Mouse (Mus musculus): ENCODE measurements at regions not wholly inside any gene's neighbourhood (a gene's known extent, or its start where the extent isn't known, plus 50 kb on each side); places are given as distances from the start of the nearest gene placed in this dataset.
"Not testable (repeated sequence)": the region's sequence is repeated elsewhere in the genome, so short reads cannot be mapped to it uniquely, and the experiment has no call there.

- Histone ChIP-seq H3K4me1 (ENCODE audit: control insufficient read depth, insufficient read depth, low read length) (no peaks in the 10 kb centered on the region), H3K36me3 (replicated peaks; ENCODE audit: control insufficient read depth, insufficient read depth, low read depth, low read length) (no peaks in the 10 kb centered on the region), H3K9me3 (replicated peaks; ENCODE audit: control insufficient read depth, low read length) (no peaks in the 10 kb centered on the region), H3K27me3 (ENCODE audit: control insufficient read depth, insufficient read depth, low read length) (no peaks in the 10 kb centered on the region), H3K4me3 (ENCODE audit: low read depth, low read length) (no peak overlapping the region), H3K9ac (replicated peaks; ENCODE audit: low read length) (no peak overlapping the region), H3K4me2 (ENCODE audit: low read depth, low read length) (no peak overlapping the region), H3K27ac (replicated peaks; ENCODE audit: low read depth, low read length) (no peak overlapping the region)
- DNase-seq (ENCODE audit: low spot score) = no peak
- 88% methylated on average over 1 of the region's 1 CpGs for WGBS
- no peak for ATAC-seq (replicated peaks; ENCODE audit: insufficient number of reproducible peaks, low FRiP score, low TSS enrichment, low read depth)
These were observed 277.4 kb downstream of the Bmp2 start for GRCm38 (mm10) chr2:133829406-133829805.

- Histone ChIP-seq H3K4me1 (ENCODE audit: control insufficient read depth, insufficient read depth, low read length) (no peaks in the 10 kb centered on the region), H3K4me2 (ENCODE audit: low read depth, low read length) (no peak overlapping the region), H3K27me3 (ENCODE audit: control insufficient read depth, insufficient read depth, low read length) (no peaks in the 10 kb centered on the region), H3K36me3 (replicated peaks; ENCODE audit: control insufficient read depth, insufficient read depth, low read depth, low read length) (no peaks in the 10 kb centered on the region), H3K9me3 (replicated peaks; ENCODE audit: control insufficient read depth, low read length) (no peaks in the 10 kb centered on the region), H3K9ac (replicated peaks; ENCODE audit: low read length) (no peak overlapping the region), H3K4me3 (ENCODE audit: low read depth, low read length) (no peak overlapping the region), H3K27ac (replicated peaks; ENCODE audit: low read depth, low read length) (no peak overlapping the region)
- DNase-seq (ENCODE audit: low spot score) (no peak), ATAC-seq (replicated peaks; ENCODE audit: insufficient number of reproducible peaks, low FRiP score, low TSS enrichment, low read depth) (no peak)
These were observed 298.5 kb downstream of the Bmp2 start for GRCm38 (mm10) chr2:133850485-133850884.

- not testable (repeated sequence) for H3K4me3 ChIP-seq (ENCODE audit: low read depth, low read length)
These were observed 323.0 kb downstream of the Bmp2 start for GRCm38 (mm10) chr2:133874982-133875381.

GRCm38 (mm10) chr2:133883682-133884081, 331.7 kb downstream of the Bmp2 start:
- Histone ChIP-seq H3K4me3 (ENCODE audit: low read depth, low read length) (no peak overlapping the region), H3K36me3 (replicated peaks; ENCODE audit: control insufficient read depth, insufficient read depth, low read depth, low read length) (no peaks in the 10 kb centered on the region), H3K4me2 (ENCODE audit: low read depth, low read length) (no peak overlapping the region), H3K27ac (replicated peaks; ENCODE audit: low read depth, low read length) (no peak overlapping the region), H3K9me3 (replicated peaks; ENCODE audit: control insufficient read depth, low read length) (no peaks in the 10 kb centered on the region), H3K4me1 (ENCODE audit: control insufficient read depth, insufficient read depth, low read length) (no peaks in the 10 kb centered on the region), H3K27me3 (ENCODE audit: control insufficient read depth, insufficient read depth, low read length) (no peaks in the 10 kb centered on the region), H3K9ac (replicated peaks; ENCODE audit: low read length) (no peak overlapping the region)
- DNase-seq (ENCODE audit: low spot score) (no peak), ATAC-seq (replicated peaks; ENCODE audit: insufficient number of reproducible peaks, low FRiP score, low TSS enrichment, low read depth) (no peak)

More at GRCm38 (mm10) chr2:133874982-133875381, 323.0 kb downstream of the Bmp2 start:
- H3K27me3 ChIP-seq (ENCODE audit: control insufficient read depth, insufficient read depth, low read length); H3K9ac ChIP-seq (replicated peaks; ENCODE audit: low read length); H3K4me2 ChIP-seq (ENCODE audit: low read depth, low read length); H3K4me1 ChIP-seq (ENCODE audit: control insufficient read depth, insufficient read depth, low read length); DNase-seq (ENCODE audit: low spot score); H3K9me3 ChIP-seq (replicated peaks; ENCODE audit: control insufficient read depth, low read length); H3K36me3 ChIP-seq (replicated peaks; ENCODE audit: control insufficient read depth, insufficient read depth, low read depth, low read length); ATAC-seq (replicated peaks; ENCODE audit: insufficient number of reproducible peaks, low FRiP score, low TSS enrichment, low read depth); H3K27ac ChIP-seq (replicated peaks; ENCODE audit: low read depth, low read length): not testable (repeated sequence)
- 93% methylated on average over 8 of the region's 8 CpGs for WGBS

- H3K9ac ChIP-seq (replicated peaks; ENCODE audit: low read length) = no peak overlapping the region
- no peaks in the 10 kb centered on the region for H3K27me3 ChIP-seq (ENCODE audit: control insufficient read depth, insufficient read depth, low read length)
- H3K9me3 ChIP-seq (replicated peaks; ENCODE audit: control insufficient read depth, low read length) = no peaks in the 10 kb centered on the region
- no peak overlapping the region for H3K4me3 ChIP-seq (ENCODE audit: low read depth, low read length)
- ATAC-seq (replicated peaks; ENCODE audit: insufficient number of reproducible peaks, low FRiP score, low TSS enrichment, low read depth) (no peak), DNase-seq (ENCODE audit: low spot score) (no peak)
- no peak overlapping the region for H3K27ac ChIP-seq (replicated peaks; ENCODE audit: low read depth, low read length)
- H3K36me3 ChIP-seq (replicated peaks; ENCODE audit: control insufficient read depth, insufficient read depth, low read depth, low read length) = no peaks in the 10 kb centered on the region
- H3K4me2 ChIP-seq (ENCODE audit: low read depth, low read length) = no peak overlapping the region
- 53% methylated on average over 6 of the region's 6 CpGs for WGBS
- no peaks in the 10 kb centered on the region for H3K4me1 ChIP-seq (ENCODE audit: control insufficient read depth, insufficient read depth, low read length)
These were observed 354.3 kb downstream of the Bmp2 start for GRCm38 (mm10) chr2:133906269-133906668.
